Mouse (Mus musculus): ENCODE measurements at regions not wholly inside any gene's neighbourhood (a gene's known extent, or its start where the extent isn't known, plus 50 kb on each side); places are given as distances from the start of the nearest gene placed in this dataset.

- H3K4me3 ChIP-seq (replicated peaks; ENCODE audit: low read length): no peak overlapping the region
- H3K4me1 ChIP-seq (replicated peaks; ENCODE audit: control insufficient read depth, insufficient read depth, low read length): no peaks in the 10 kb centered on the region
- WGBS: 85% methylated on average over 10 of the region's 10 CpGs
- ATAC-seq: no peak
- no peak overlapping the region for H3K4me2 ChIP-seq (ENCODE audit: low read length)
- no peaks in the 10 kb centered on the region for H3K36me3 ChIP-seq (ENCODE audit: control insufficient read depth, insufficient read depth)
- H3K27me3 ChIP-seq (replicated peaks; ENCODE audit: control insufficient read depth, insufficient read depth, low read length): no peaks in the 10 kb centered on the region
- H3K9ac ChIP-seq (replicated peaks; ENCODE audit: low read depth, low read length): no peak overlapping the region
- no peak overlapping the region for H3K27ac ChIP-seq (ENCODE audit: low read length)
- no peaks in the 10 kb centered on the region for H3K9me3 ChIP-seq (ENCODE audit: control insufficient read depth, low read length)
These were observed 552.2 kb upstream of the Adamts16 start for GRCm38 (mm10) chr13:71393716-71394309.

- no peak for ATAC-seq
These were observed 537.0 kb upstream of the Adamts16 start for GRCm38 (mm10) chr13:71378641-71379040.

GRCm38 (mm10) chr13:71375909-71376606, 534.4 kb upstream of the Adamts16 start:
- 13% methylated on average over 9 of the region's 9 CpGs for WGBS

More at GRCm38 (mm10) chr13:71378641-71379040, 537.0 kb upstream of the Adamts16 start:
- Histone ChIP-seq H3K27me3 (replicated peaks; ENCODE audit: control insufficient read depth, insufficient read depth, low read length) (peaks cover 3% of the 10 kb centered on the region; the same call in 1 of the 2 replicates), H3K4me2 (ENCODE audit: low read length) (no peak overlapping the region), H3K9ac (replicated peaks; ENCODE audit: low read depth, low read length) (no peak overlapping the region), H3K4me3 (replicated peaks; ENCODE audit: low read length) (no peak overlapping the region), H3K27ac (ENCODE audit: low read length) (no peak overlapping the region), H3K4me1 (replicated peaks; ENCODE audit: control insufficient read depth, insufficient read depth, low read length) (peaks cover 7% of the 10 kb centered on the region), H3K9me3 (ENCODE audit: control insufficient read depth, low read length) (no peaks in the 10 kb centered on the region), H3K36me3 (ENCODE audit: control insufficient read depth, insufficient read depth) (no peaks in the 10 kb centered on the region)
- WGBS: 84% methylated on average over 2 of the region's 2 CpGs

GRCm38 (mm10) chr13:71372701-71373685, 531.4 kb upstream of the Adamts16 start:
- no peak overlapping the region for H3K4me2 ChIP-seq (ENCODE audit: low read length)
- no peaks in the 10 kb centered on the region for H3K36me3 ChIP-seq (ENCODE audit: control insufficient read depth, insufficient read depth)
- no peak for ATAC-seq
- no peaks in the 10 kb centered on the region for H3K9me3 ChIP-seq (ENCODE audit: control insufficient read depth, low read length)
- H3K27me3 ChIP-seq (replicated peaks; ENCODE audit: control insufficient read depth, insufficient read depth, low read length): 0 out of 2 replicates have a peak, but pooled peaks cover 3% of the 10 kb centered on the region
- no peak overlapping the region for H3K9ac ChIP-seq (replicated peaks; ENCODE audit: low read depth, low read length)
- no peak overlapping the region for H3K4me3 ChIP-seq (replicated peaks; ENCODE audit: low read length)
- peaks cover 7% of the 10 kb centered on the region for H3K4me1 ChIP-seq (replicated peaks; ENCODE audit: control insufficient read depth, insufficient read depth, low read length)
- 19% methylated on average over 10 of the region's 10 CpGs for WGBS
- H3K27ac ChIP-seq (ENCODE audit: low read length): no peak overlapping the region

More at GRCm38 (mm10) chr13:71375909-71376606, 534.4 kb upstream of the Adamts16 start:
- Histone ChIP-seq H3K27ac (ENCODE audit: low read length) (peak overlapping the region; percentile 28; the same call in 1 of the 2 replicates), H3K9me3 (ENCODE audit: control insufficient read depth, low read length) (no peaks in the 10 kb centered on the region), H3K4me3 (replicated peaks; ENCODE audit: low read length) (no peak overlapping the region), H3K27me3 (replicated peaks; ENCODE audit: control insufficient read depth, insufficient read depth, low read length) (peaks cover 6% of the 10 kb centered on the region; the same call in 1 of the 2 replicates), H3K9ac (replicated peaks; ENCODE audit: low read depth, low read length) (no peak overlapping the region), H3K36me3 (ENCODE audit: control insufficient read depth, insufficient read depth) (no peaks in the 10 kb centered on the region), H3K4me2 (ENCODE audit: low read length) (no peak overlapping the region), H3K4me1 (replicated peaks; ENCODE audit: control insufficient read depth, insufficient read depth, low read length) (peaks cover 7% of the 10 kb centered on the region)
- ATAC-seq: peak; percentile 90

- H3K4me1 ChIP-seq (replicated peaks; ENCODE audit: control insufficient read depth, insufficient read depth, low read length): no peaks in the 10 kb centered on the region
- H3K36me3 ChIP-seq (ENCODE audit: control insufficient read depth, insufficient read depth): no peaks in the 10 kb centered on the region
- no peaks in the 10 kb centered on the region for H3K9me3 ChIP-seq (ENCODE audit: control insufficient read depth, low read length)
- no peak overlapping the region for H3K9ac ChIP-seq (replicated peaks; ENCODE audit: low read depth, low read length)
- 80% methylated on average over 3 of the region's 3 CpGs for WGBS
- H3K4me3 ChIP-seq (replicated peaks; ENCODE audit: low read length): no peak overlapping the region
- no peak for ATAC-seq
- 0 out of 2 replicates have a peak, but pooled peaks cover 3% of the 10 kb centered on the region for H3K27me3 ChIP-seq (replicated peaks; ENCODE audit: control insufficient read depth, insufficient read depth, low read length)
- no peak overlapping the region for H3K27ac ChIP-seq (ENCODE audit: low read length)
- no peak overlapping the region for H3K4me2 ChIP-seq (ENCODE audit: low read length)
These were observed 528.2 kb upstream of the Adamts16 start for GRCm38 (mm10) chr13:71369832-71370231.

GRCm38 (mm10) chr13:71365261-71365660, 523.6 kb upstream of the Adamts16 start:
- no peak for ATAC-seq
- Histone ChIP-seq H3K36me3 (ENCODE audit: control insufficient read depth, insufficient read depth) (no peaks in the 10 kb centered on the region), H3K4me2 (ENCODE audit: low read length) (no peak overlapping the region), H3K4me1 (replicated peaks; ENCODE audit: control insufficient read depth, insufficient read depth, low read length) (no peaks in the 10 kb centered on the region), H3K9me3 (ENCODE audit: control insufficient read depth, low read length) (no peaks in the 10 kb centered on the region), H3K4me3 (replicated peaks; ENCODE audit: low read length) (no peak overlapping the region), H3K27me3 (replicated peaks; ENCODE audit: control insufficient read depth, insufficient read depth, low read length) (no peaks in the 10 kb centered on the region), H3K9ac (replicated peaks; ENCODE audit: low read depth, low read length) (no peak overlapping the region), H3K27ac (ENCODE audit: low read length) (no peak overlapping the region)
- WGBS: 68% methylated on average over 3 of the region's 3 CpGs

GRCm38 (mm10) chr13:71362311-71362710, 520.7 kb upstream of the Adamts16 start:
- Histone ChIP-seq H3K27me3 (replicated peaks; ENCODE audit: control insufficient read depth, insufficient read depth, low read length) (0 out of 2 replicates have a peak, but pooled peaks cover 2% of the 10 kb centered on the region), H3K9ac (replicated peaks; ENCODE audit: low read depth, low read length) (no peak overlapping the region), H3K36me3 (ENCODE audit: control insufficient read depth, insufficient read depth) (no peaks in the 10 kb centered on the region), H3K4me2 (ENCODE audit: low read length) (no peak overlapping the region), H3K9me3 (ENCODE audit: control insufficient read depth, low read length) (no peaks in the 10 kb centered on the region), H3K27ac (ENCODE audit: low read length) (no peak overlapping the region), H3K4me3 (replicated peaks; ENCODE audit: low read length) (no peak overlapping the region), H3K4me1 (replicated peaks; ENCODE audit: control insufficient read depth, insufficient read depth, low read length) (no peaks in the 10 kb centered on the region)
- ATAC-seq: no peak
- WGBS: 81% methylated on average over 5 of the region's 5 CpGs

GRCm38 (mm10) chr13:71359112-71359511, 517.5 kb upstream of the Adamts16 start:
- Histone ChIP-seq H3K9me3 (ENCODE audit: control insufficient read depth, low read length) (no peaks in the 10 kb centered on the region), H3K4me2 (ENCODE audit: low read length) (no peak overlapping the region), H3K27ac (ENCODE audit: low read length) (no peak overlapping the region), H3K9ac (replicated peaks; ENCODE audit: low read depth, low read length) (no peak overlapping the region), H3K36me3 (ENCODE audit: control insufficient read depth, insufficient read depth) (no peaks in the 10 kb centered on the region), H3K4me3 (replicated peaks; ENCODE audit: low read length) (no peak overlapping the region), H3K27me3 (replicated peaks; ENCODE audit: control insufficient read depth, insufficient read depth, low read length) (peaks cover 12% of the 10 kb centered on the region), H3K4me1 (replicated peaks; ENCODE audit: control insufficient read depth, insufficient read depth, low read length) (no peaks in the 10 kb centered on the region)
- no peak for ATAC-seq
- WGBS: 90% methylated on average over 11 of the region's 11 CpGs

- Histone ChIP-seq H3K9me3 (ENCODE audit: control insufficient read depth, low read length) (no peaks in the 10 kb centered on the region), H3K27ac (ENCODE audit: low read length) (no peak overlapping the region), H3K27me3 (replicated peaks; ENCODE audit: control insufficient read depth, insufficient read depth, low read length) (peaks cover 17% of the 10 kb centered on the region), H3K36me3 (ENCODE audit: control insufficient read depth, insufficient read depth) (no peaks in the 10 kb centered on the region), H3K4me1 (replicated peaks; ENCODE audit: control insufficient read depth, insufficient read depth, low read length) (peaks cover 7% of the 10 kb centered on the region), H3K9ac (replicated peaks; ENCODE audit: low read depth, low read length) (no peak overlapping the region), H3K4me2 (ENCODE audit: low read length) (no peak overlapping the region), H3K4me3 (replicated peaks; ENCODE audit: low read length) (no peak overlapping the region)
- 22% methylated on average over 7 of the region's 7 CpGs for WGBS
- ATAC-seq: peak; percentile 76; the same call in 1 of the 2 replicates
These were observed 509.2 kb upstream of the Adamts16 start for GRCm38 (mm10) chr13:71350787-71351186.

Data from forebrain, embryonic 16.5 days (tissue).